Mouse (Mus musculus) forebrain, embryonic 15.5 days (tissue): ENCODE results near the gene Lgr4. TPM values are rescaled to one million over a fixed set of nuclear protein-coding genes. Genes with fewer than 3 reads are reported as not detected.

ENCODE experiments used
- ATAC-seq: fragments of 200-750 bp; cut with Nextera tagmentation; replicated peaks from 2 replicates; pipeline ENCODE4 v1.8.0; 2017; ENCODE audit warnings: mild to moderate bottlenecking, moderate TSS enrichment, moderate library complexity
- H3K27ac ChIP-seq: fragments of 300-500 bp; sonication (generic); replicated peaks from 2 replicates; pipeline ENCODE4 v1.5.1; 2015; ENCODE audit warnings: mild to moderate bottlenecking, inconsistent platforms
- H3K27me3 ChIP-seq: fragments of 300-500 bp; sonication (generic); 2 replicates; pipeline ENCODE4 v1.6.1; 2015; ENCODE audit warnings: inconsistent platforms
- H3K36me3 ChIP-seq: fragments of 300-500 bp; sonication (generic); 2 replicates; pipeline ENCODE4 v1.6.1; 2015; ENCODE audit warnings: mild to moderate bottlenecking, inconsistent platforms
- H3K4me1 ChIP-seq: fragments of 300-500 bp; sonication (generic); 2 replicates; pipeline ENCODE4 v1.6.1; 2015; ENCODE audit warnings: inconsistent platforms
- H3K4me2 ChIP-seq: fragments of 300-500 bp; sonication (generic); replicated peaks from 2 replicates; pipeline ENCODE4 v1.6.1; 2015; ENCODE audit warnings: mild to moderate bottlenecking, inconsistent platforms
- H3K4me3 ChIP-seq: fragments of 300-500 bp; sonication (generic); 2 replicates; pipeline ENCODE4 v1.5.1; 2015; ENCODE audit warnings: mild to moderate bottlenecking, inconsistent platforms
- H3K9ac ChIP-seq: fragments of 300-500 bp; sonication (generic); replicated peaks from 2 replicates; pipeline ENCODE4 v1.6.1; 2015; ENCODE audit warnings: mild to moderate bottlenecking, inconsistent platforms
- H3K9me3 ChIP-seq: fragments of 300-500 bp; sonication (generic); 2 replicates; pipeline ENCODE4 v1.6.1; 2016; ENCODE audit warnings: inconsistent platforms
- WGBS: fragments of 180-500 bp; shearing (Covaris S2); methylation state at CpG from one replicate; pipeline ENCODE4 v1.1.7; 2015; ENCODE audit warnings: mixed read lengths; 5-methylcytosine and 5-hydroxymethylcytosine counted together
- polyA plus RNA-seq: library from polyadenylated mRNA; unstranded; fragments of >200 nt; fragmentation: Nextera tagmentation; extraction: Ambion mirVana; gene quantifications from 2 replicates; pipeline ENCODE4 v1.2.1, GENCODE M21; 2015

Gene Lgr4
- polyA plus RNA-seq, 1 experiment from 2014 or later = 3.0 TPM

GRCm38 (mm10) chr2:109935754-109936409, 18.4 kb downstream of the Lgr4 start:
- no peaks in the 10 kb centered on the region for H3K4me1 ChIP-seq
- peaks cover 53% of the 10 kb centered on the region for H3K27me3 ChIP-seq
- no peak overlapping the region for H3K9ac ChIP-seq
- H3K4me2 ChIP-seq = no peak overlapping the region
- H3K36me3 ChIP-seq = no peaks in the 10 kb centered on the region
- no peaks in the 10 kb centered on the region for H3K9me3 ChIP-seq
- no peak overlapping the region for H3K4me3 ChIP-seq
- ATAC-seq = no peak
- whole genome bisulfite sequencing = 45% methylated on average over 11 of the region's 11 CpGs
- H3K27ac ChIP-seq = no peak overlapping the region

DNA sequence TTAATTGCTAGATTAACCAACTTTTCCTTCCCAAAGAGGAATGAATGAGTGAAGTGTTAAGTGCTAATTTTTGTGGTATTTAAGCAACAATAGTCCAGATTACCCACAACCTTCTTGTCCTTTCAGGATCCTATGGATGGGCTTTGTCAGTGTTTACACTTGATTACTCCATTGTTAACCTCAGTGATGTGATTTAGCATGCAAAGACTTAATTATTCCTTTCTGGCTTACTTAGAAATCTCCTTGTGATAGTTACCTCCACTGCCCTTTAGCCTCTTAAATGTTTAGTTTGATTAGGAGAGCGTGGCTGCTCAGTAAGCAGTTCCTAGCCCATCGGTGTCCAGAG, 18.9 kb downstream of the Lgr4 start:
- Histone ChIP-seq H3K4me1 (no peaks in the 10 kb centered on the region), H3K9me3 (no peaks in the 10 kb centered on the region)
- 22% methylated on average over 2 of the region's 2 CpGs for WGBS

DNA sequence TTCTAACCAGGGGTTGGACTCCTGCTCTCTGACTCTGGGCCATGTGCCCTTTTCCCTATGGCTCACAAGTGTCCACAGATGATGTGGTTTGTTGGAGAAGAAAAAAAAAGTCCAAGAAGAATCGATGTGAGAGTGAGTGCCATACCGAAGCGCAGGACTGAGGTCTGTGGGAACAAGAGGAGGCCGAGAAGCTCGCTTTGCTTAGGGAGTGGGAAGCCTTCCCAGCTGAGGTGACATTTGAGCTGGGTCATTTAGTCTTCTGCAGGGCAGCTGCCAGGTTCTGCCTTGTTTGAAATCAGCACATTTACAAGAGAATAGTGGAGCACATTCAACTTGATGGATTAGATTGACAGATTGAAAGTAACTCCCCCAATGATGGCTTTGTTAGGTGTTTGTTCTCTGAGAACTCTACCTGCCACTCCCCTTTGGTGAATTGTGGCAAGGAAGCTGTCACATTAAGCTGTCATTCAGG, 24.6 kb downstream of the Lgr4 start:
- H3K9ac ChIP-seq = no peak overlapping the region
- peaks cover 56% of the 10 kb centered on the region for H3K27me3 ChIP-seq
- ATAC-seq = peak; percentile 58
- H3K9me3 ChIP-seq = no peaks in the 10 kb centered on the region
- no peak overlapping the region for H3K4me2 ChIP-seq
- H3K4me1 ChIP-seq = peaks cover 21% of the 10 kb centered on the region
- WGBS = 9% methylated on average over 5 of the region's 5 CpGs
- H3K4me3 ChIP-seq = no peak overlapping the region
- no peak overlapping the region for H3K27ac ChIP-seq
- no peaks in the 10 kb centered on the region for H3K36me3 ChIP-seq

More for the DNA sequence above, 18.9 kb downstream of the Lgr4 start:
- Histone ChIP-seq H3K4me3 (no peak overlapping the region), H3K27ac (no peak overlapping the region), H3K36me3 (no peaks in the 10 kb centered on the region), H3K9ac (no peak overlapping the region), H3K4me2 (no peak overlapping the region), H3K27me3 (peaks cover 51% of the 10 kb centered on the region)
- ATAC-seq = no peak

- Histone ChIP-seq H3K4me2 (no peak overlapping the region), H3K36me3 (no peaks in the 10 kb centered on the region), H3K4me3 (no peak overlapping the region), H3K9me3 (no peaks in the 10 kb centered on the region), H3K9ac (no peak overlapping the region), H3K4me1 (peaks cover 21% of the 10 kb centered on the region), H3K27me3 (peaks cover 57% of the 10 kb centered on the region), H3K27ac (peak overlapping the region; percentile 8; the same call in 1 of the 2 replicates)
- peak; percentile 83 for ATAC-seq
- WGBS = 13% methylated on average over 8 of the region's 8 CpGs
These were observed 25.5 kb downstream of the Lgr4 start for GRCm38 (mm10) chr2:109942810-109943570.

DNA sequence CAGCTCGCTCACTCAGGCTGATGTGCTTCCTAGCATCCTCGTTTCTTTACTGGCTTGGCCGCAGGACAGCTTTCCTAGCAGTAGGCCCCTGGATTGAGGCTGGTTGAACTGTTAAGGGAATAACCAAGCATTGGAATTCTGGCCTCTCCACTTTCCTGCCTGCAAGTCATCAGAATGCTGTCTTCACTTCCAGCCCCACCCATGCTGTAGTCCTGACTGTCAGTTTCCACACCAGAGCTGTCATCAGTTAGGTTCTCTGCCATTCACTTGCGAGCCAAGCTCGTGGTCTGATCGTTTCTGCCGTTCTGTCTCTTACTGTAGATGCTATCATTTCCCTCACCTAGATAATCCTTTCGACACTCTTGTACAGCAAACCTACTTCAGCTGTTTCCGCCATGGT, 27.5 kb downstream of the Lgr4 start:
- Histone ChIP-seq H3K4me3 (no peak overlapping the region), H3K9me3 (no peaks in the 10 kb centered on the region), H3K27me3 (peaks cover 65% of the 10 kb centered on the region), H3K9ac (no peak overlapping the region), H3K27ac (no peak overlapping the region), H3K4me2 (no peak overlapping the region), H3K4me1 (peaks cover 21% of the 10 kb centered on the region), H3K36me3 (no peaks in the 10 kb centered on the region)
- 76% methylated on average over 9 of the region's 9 CpGs for WGBS
- no peak for ATAC-seq

GRCm38 (mm10) chr2:109945532-109945931, 28.1 kb downstream of the Lgr4 start:
- 64% methylated on average over 4 of the region's 4 CpGs for WGBS
- no peak overlapping the region for H3K4me3 ChIP-seq
- peaks cover 21% of the 10 kb centered on the region for H3K4me1 ChIP-seq
- H3K27ac ChIP-seq = no peak overlapping the region
- H3K9me3 ChIP-seq = no peaks in the 10 kb centered on the region
- H3K36me3 ChIP-seq = no peaks in the 10 kb centered on the region
- H3K27me3 ChIP-seq = peaks cover 71% of the 10 kb centered on the region
- H3K4me2 ChIP-seq = no peak overlapping the region
- ATAC-seq = no peak
- no peak overlapping the region for H3K9ac ChIP-seq

- Histone ChIP-seq H3K4me3 (no peak overlapping the region), H3K27ac (no peak overlapping the region), H3K9me3 (no peaks in the 10 kb centered on the region), H3K4me1 (peaks cover 21% of the 10 kb centered on the region), H3K4me2 (no peak overlapping the region), H3K27me3 (peaks cover 80% of the 10 kb centered on the region), H3K9ac (no peak overlapping the region), H3K36me3 (no peaks in the 10 kb centered on the region)
- WGBS = 93% methylated on average over 6 of the region's 6 CpGs
- no peak for ATAC-seq
These were observed 29.0 kb downstream of the Lgr4 start for GRCm38 (mm10) chr2:109946426-109946825.

DNA sequence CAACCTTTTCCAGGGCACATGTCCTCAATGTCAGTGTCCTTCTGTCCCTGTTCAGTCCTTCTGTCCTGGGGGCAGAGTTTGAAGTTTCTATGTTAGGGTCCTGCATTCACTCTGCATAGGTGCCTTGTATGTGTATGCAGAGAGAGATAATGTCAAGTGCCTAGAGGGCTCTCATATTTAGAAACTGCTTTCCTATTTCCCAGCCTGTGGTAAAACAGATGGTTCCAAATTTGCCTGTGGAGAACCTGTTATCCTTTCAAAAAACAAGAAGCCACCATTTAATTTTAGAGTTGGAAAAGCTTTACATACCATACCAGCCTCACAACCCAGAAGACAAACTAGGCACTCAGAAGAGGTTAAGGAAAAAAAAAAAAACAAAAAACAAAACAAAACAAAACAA, 32.1 kb downstream of the Lgr4 start:
- Histone ChIP-seq H3K4me2 (no peak overlapping the region), H3K27me3 (peaks cover 83% of the 10 kb centered on the region), H3K9me3 (no peaks in the 10 kb centered on the region)

DNA sequence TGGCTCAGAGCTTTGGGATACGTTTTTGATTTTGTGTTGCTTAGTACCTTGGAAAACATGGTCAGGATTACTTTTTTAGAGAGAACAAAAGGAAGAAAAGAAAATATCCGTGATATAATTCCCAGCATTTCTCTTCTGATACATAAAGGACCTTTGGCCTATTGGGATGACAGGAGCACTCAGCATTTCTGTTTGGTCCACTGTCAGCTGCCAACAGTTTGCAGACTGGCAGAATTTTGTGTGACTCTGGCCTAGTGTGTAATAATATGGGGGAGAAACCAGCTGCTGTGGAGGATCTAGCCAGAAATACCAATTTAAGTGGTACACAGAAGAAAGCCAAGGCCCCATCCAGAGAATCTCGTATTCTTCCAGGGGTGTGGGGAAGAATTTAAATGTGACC, 32.9 kb downstream of the Lgr4 start:
- no peak overlapping the region for H3K4me3 ChIP-seq
- no peak overlapping the region for H3K4me2 ChIP-seq
- H3K27ac ChIP-seq = no peak overlapping the region
- peaks cover 13% of the 10 kb centered on the region for H3K4me1 ChIP-seq
- WGBS = 59% methylated on average over 3 of the region's 3 CpGs
- ATAC-seq = no peak
- H3K27me3 ChIP-seq = peaks cover 83% of the 10 kb centered on the region
- H3K36me3 ChIP-seq = no peaks in the 10 kb centered on the region
- no peaks in the 10 kb centered on the region for H3K9me3 ChIP-seq
- H3K9ac ChIP-seq = no peak overlapping the region

More for the DNA sequence above, 32.1 kb downstream of the Lgr4 start:
- Histone ChIP-seq H3K36me3 (no peaks in the 10 kb centered on the region), H3K27ac (no peak overlapping the region), H3K4me1 (peaks cover 10% of the 10 kb centered on the region), H3K4me3 (no peak overlapping the region), H3K9ac (no peak overlapping the region)
- no peak for ATAC-seq

DNA sequence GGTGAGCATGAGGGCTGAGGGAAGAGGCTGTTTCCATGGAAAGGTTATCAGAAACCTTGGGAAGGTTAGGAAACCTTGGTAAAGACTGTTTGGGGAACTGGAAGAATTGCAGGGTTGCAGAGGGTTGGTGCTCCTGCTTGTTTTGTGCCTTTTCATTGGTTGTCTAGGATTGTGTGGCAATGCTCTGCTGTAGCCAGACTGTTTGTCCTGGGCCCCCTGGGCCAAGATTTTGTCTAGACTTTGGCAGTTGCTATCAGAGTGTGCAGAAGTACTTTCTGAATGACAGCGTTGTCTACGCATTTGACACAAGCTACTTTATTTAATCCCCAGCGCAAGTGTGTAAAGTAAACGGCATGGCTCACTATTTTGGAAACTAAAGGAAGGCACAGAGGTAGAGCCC, 33.6 kb downstream of the Lgr4 start:
- Histone ChIP-seq H3K36me3 (no peaks in the 10 kb centered on the region), H3K9ac (no peak overlapping the region), H3K4me3 (no peak overlapping the region), H3K4me2 (no peak overlapping the region), H3K4me1 (peaks cover 14% of the 10 kb centered on the region), H3K27me3 (peaks cover 81% of the 10 kb centered on the region), H3K9me3 (no peaks in the 10 kb centered on the region), H3K27ac (no peak overlapping the region)
- ATAC-seq = no peak
- WGBS = 68% methylated on average over 4 of the region's 4 CpGs

DNA sequence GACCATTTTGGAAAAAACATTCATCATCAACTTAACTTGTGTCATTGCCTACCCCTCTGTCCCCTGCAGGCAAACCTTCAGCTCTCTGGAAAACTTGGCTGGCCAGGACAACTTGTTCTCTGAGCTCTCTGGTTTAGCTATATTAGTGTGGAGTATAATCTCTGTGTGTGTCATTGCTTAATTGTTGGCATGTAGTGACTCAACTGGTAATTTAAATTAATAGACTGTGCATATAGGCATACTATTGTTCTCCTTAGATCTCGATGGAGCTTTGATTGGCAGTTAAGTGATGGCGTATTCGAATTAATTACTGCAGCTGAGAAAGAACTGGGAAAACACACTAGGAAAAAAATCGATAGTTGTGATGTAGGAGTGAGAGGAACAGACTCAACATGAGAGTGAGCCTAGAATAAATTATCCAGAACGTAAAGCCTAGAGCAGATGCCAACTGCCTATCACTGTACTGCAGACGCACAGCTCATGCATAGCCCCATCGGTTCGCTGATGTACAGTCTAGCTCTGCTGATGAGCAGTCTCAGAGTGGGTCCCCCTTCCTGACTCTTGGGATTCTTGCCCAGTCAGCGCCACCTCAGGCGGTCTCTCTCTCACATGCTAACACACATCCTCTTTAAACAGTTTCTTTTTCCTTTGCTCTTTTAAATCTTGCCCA, 35.7 kb downstream of the Lgr4 start:
- H3K9me3 ChIP-seq = no peaks in the 10 kb centered on the region
- H3K36me3 ChIP-seq = no peaks in the 10 kb centered on the region
- no peak overlapping the region for H3K27ac ChIP-seq
- no peak overlapping the region for H3K4me2 ChIP-seq
- peak; percentile 96 for ATAC-seq
- no peak overlapping the region for H3K9ac ChIP-seq
- peaks cover 84% of the 10 kb centered on the region for H3K27me3 ChIP-seq
- 25% methylated on average over 10 of the region's 10 CpGs for WGBS
- H3K4me1 ChIP-seq = peaks cover 14% of the 10 kb centered on the region
- H3K4me3 ChIP-seq = no peak overlapping the region

GRCm38 (mm10) chr2:109953893-109954292, 36.4 kb downstream of the Lgr4 start:
- 78% methylated on average over 4 of the region's 4 CpGs for WGBS
- Histone ChIP-seq H3K9ac (no peak overlapping the region), H3K4me1 (peaks cover 14% of the 10 kb centered on the region), H3K27me3 (peaks cover 86% of the 10 kb centered on the region), H3K9me3 (no peaks in the 10 kb centered on the region), H3K4me2 (no peak overlapping the region), H3K4me3 (no peak overlapping the region), H3K36me3 (no peaks in the 10 kb centered on the region), H3K27ac (no peak overlapping the region)
- ATAC-seq = no peak
